Mouse (Mus musculus): ENCODE measurements around the gene Abhd8.

DNA sequence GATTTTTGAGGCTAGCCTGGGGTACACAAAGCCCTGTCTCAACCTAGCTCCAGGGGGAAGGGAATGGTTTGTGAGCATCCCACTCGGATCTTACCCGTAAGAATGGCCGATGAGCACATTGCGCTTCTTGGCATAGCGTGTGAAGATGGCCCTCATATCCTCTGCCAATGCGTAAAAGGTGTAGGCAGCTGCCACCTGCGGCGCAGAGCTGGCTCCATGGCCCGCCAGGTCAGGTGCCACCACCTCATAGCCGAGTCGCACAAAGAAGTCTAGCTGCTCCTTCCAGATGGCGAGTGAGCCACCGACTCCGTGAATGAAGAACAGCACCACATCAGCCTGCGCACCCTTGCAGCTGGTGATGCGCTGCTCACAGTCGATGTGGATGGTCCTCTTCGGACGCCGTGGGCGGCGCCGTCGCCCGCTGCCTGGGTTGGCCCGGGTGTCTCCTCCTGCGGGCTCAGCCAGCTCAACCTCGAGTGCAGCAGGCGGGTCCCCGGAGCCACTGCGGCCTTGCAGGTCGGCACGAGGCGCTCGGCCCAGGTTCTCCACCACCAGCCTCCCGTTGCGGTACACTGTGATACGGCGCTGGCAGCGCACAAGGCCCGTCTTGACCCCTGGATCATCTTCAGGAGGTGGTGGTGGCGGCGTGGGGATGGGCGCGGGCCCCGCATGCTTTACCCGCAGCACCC is 2.2 kb downstream of the Abhd8 start:
- TF ChIP-seq CHD2 (IDR thresholded peaks at IDR 0.05; ENCODE audit: low read depth, low read length) (no peak), ZNF384 (IDR thresholded peaks at IDR 0.05; ENCODE audit: low read depth, low read length) (no peak)
